Mouse (Mus musculus) yolk sac, embryonic 10.5 days (tissue): ENCODE measurements around the gene Caprin2.

Source experiments
- DNase-seq: peaks from one replicate; pipeline ENCODE4 v3.0.0-alpha.2; 2017; ENCODE audit warnings: low spot score

The Caprin2 gene

DNA sequence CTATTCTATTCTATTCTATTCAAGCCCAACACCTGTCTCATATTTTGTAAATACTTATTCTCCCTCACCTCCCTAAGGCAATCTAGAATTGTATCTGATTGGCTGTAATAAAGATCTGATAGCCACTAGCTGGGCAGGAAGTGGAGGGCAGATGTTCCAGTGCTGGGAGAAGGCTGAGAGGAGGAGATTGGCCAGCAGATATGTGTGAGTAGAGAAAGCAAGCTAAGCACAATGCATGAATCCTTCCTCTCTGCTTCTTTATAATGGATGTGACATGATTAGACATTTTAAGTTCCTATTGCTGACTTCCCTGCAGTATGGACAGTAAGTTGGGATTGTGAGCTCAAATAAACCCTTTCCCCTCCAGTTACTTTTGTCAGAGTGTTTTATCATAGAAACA, 57.6 kb downstream of the Caprin2 start:
- DNase-seq, result no peak

- no peak for DNase-seq
Observed at GRCm38 (mm10) chr6:148831728-148832121, 64.3 kb downstream of the Caprin2 start.

- DNase-seq, result peak; percentile 93
Observed at GRCm38 (mm10) chr6:148830748-148831727, 65.0 kb downstream of the Caprin2 start, which contains the start of gene Ipo8. TSS of gene Ipo8 (minus strand) at chr6:148831467.

DNA sequence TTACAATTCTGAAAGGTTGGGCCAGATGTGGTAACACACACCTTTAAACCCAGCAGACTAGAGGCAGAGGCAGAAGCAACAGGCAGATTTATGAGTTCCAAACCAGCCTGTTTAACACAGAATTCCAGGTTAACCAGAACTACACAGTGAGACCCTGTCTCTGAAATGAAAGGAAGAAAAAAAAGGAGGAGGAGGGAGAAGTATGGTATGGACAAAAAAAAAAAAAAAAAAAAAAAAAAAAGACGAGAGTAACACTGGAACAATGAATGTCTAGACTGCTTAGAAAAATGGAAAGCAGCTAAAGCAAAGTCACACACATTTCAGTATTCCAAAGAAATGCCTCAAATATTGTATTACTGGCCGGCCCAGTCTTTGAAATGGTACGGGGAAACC, 65.7 kb downstream of the Caprin2 start:
- no peak for DNase-seq

GRCm38 (mm10) chr6:148826119-148826518, 69.9 kb downstream of the Caprin2 start:
- DNase-seq, result no peak

DNA sequence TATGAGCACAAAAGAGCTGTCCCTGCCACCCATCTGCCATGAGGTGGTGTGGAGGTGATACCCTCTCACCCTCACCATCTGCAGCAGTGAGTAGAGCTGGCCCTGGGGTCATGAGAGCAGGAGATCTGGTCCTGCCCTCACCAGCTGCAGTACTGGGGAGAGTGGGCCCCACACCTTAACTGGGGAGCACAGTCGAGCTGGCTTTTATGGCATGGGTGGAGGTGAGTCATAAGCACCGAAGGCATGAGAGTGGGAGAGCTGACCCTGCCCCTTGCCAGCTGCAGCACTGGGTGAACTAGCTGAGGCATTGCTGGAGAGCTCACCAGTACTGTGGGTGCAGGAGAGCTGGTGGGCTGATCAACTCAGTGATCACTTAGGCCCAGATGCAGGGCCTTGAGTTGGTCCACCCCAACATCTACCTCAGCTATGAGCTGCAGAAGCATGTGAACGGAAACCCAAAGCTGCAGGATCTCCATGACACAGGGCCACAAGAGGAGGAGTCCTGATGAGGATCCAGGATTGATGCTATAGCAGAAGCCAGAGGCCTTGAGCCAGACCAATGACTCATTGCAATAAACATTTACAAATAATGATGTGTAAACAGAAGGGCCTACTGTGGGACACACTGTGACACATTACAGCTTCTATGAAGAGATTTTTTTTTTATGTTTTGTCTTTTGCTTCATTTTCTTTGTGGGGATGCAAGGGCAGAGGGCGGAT, 77.3 kb downstream of the Caprin2 start:
- no peak for DNase-seq

DNA sequence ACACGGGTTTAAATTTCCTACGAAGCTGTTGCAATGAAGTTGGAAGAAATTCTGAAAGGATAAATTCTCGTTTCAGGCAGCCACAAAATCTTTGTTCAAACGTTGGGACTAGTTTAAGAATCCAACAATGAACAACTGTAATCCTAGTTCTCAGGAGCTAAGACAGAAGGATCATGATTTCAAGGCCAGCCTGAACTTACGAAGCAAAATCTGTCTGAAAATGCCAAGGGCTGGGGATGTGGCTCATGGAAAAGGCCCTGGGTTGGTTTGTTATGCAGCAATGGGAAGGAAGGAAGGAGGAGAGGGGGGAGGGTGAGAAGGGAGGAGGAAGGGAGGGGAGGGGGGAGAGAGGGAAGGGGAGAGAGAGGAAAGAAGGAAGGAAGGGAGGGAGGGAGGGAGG, 79.3 kb downstream of the Caprin2 start:
- DNase-seq, result no peak

- no peak for DNase-seq
Observed at GRCm38 (mm10) chr6:148811117-148811516, 84.9 kb downstream of the Caprin2 start.

- no peak for DNase-seq
Observed at GRCm38 (mm10) chr6:148799773-148800172, 96.3 kb downstream of the Caprin2 start.

- DNase-seq, result no peak
Observed at GRCm38 (mm10) chr6:148795145-148795544, 100.9 kb downstream of the Caprin2 start.
